In the genomic region with DNA sequence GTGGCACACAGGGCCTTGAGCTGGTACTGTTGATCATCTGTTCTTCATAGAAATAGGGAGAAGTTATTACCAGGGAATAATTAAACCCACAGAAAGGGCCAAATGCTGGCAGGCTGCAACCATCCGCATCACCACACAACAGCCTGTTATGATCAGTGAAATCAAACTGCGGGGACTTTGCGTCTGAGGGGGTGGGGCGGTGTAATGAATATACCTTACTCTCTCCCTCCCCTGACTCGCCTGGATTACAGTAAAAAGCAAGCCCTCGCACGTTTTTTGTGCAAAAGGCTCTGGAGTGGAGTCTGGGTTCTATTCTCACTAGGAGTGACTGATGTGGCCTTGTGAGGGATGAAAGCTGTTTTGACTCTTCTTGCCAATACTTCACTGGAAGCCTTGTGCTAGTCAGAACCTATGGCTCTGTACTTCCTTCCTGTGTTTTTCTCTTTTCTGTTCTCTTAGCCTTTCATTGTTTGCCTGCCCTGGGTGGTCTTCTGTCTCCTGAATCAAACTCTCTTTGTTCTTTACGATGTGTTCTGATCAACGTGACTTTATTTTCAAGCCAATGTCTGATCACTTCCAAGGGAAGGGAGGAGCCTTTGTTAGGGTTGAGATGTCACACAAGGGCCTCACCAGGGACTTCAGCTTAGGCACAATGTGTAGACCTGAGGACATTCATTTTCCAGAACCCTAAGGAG, we compare ENCODE assay signal across 8 mouse cellular contexts.
DNase-seq lines count a peak whose midpoint lies in the region; ATAC-seq lines count a peak whose summit lies in the region.

No protein-coding gene starts in this region.

- WGBS in heart, embryonic 16.5 days: 69% methylated on average over 9 of the region's 9 CpGs
- 13% methylated on average over 9 of the region's 9 CpGs for WGBS in embryonic facial prominence, embryonic 13.5 days

- DNase-seq in heart, postnatal 14 days: no peak
- peak; percentile 41 for DNase-seq in NIH3T3 (ENCODE audit: low read depth)
- DNase-seq in layer of hippocampus, postnatal 10 days (ENCODE audit: low spot score in 2 of 2): peak; percentile 33 to 53
- DNase-seq in frontal cortex, adult 2 months (ENCODE audit: extremely low spot score in 1 of 2, low spot score in 1 of 2): no peak
- DNase-seq in natural killer cell, adult 2 months (ENCODE audit: low spot score in 2 of 2): no peak
- no peak for DNase-seq in lung, postnatal 25 days (ENCODE audit: low spot score)

- peak overlapping the region; percentile 48 for H3K27ac ChIP-seq in heart, embryonic 16.5 days (ENCODE audit: low read length)
- H3K27ac ChIP-seq in embryonic facial prominence, embryonic 13.5 days: peak overlapping the region; percentile 78

- no peaks in the 10 kb centered on the region for H3K36me3 ChIP-seq in heart, embryonic 16.5 days (ENCODE audit: control insufficient read depth, insufficient read depth)
- H3K36me3 ChIP-seq in embryonic facial prominence, embryonic 13.5 days: no peaks in the 10 kb centered on the region

- H3K4me2 ChIP-seq in heart, embryonic 16.5 days (ENCODE audit: low read depth, low read length): no peak overlapping the region
- no peak overlapping the region; the same call in 1 of the 2 replicates for H3K4me2 ChIP-seq in embryonic facial prominence, embryonic 13.5 days

- H3K9ac ChIP-seq in heart, embryonic 16.5 days (ENCODE audit: low read length): no peak overlapping the region
- no peak overlapping the region for H3K9ac ChIP-seq in embryonic facial prominence, embryonic 13.5 days

- no peaks in the 10 kb centered on the region for H3K9me3 ChIP-seq in heart, embryonic 16.5 days (replicated peaks; ENCODE audit: control insufficient read depth, low read length)
- H3K9me3 ChIP-seq in embryonic facial prominence, embryonic 13.5 days: no peaks in the 10 kb centered on the region

- H3K4me3 ChIP-seq in heart, embryonic 16.5 days (ENCODE audit: low read length): no peak overlapping the region
- H3K4me3 ChIP-seq in embryonic facial prominence, embryonic 13.5 days: no peak overlapping the region

- H3K4me1 ChIP-seq in heart, embryonic 16.5 days (ENCODE audit: control insufficient read depth, insufficient read depth, low read length): peaks cover 23% of the 10 kb centered on the region
- peaks cover 39% of the 10 kb centered on the region for H3K4me1 ChIP-seq in embryonic facial prominence, embryonic 13.5 days

- ATAC-seq in heart, embryonic 16.5 days (replicated peaks; ENCODE audit: extremely low read depth, insufficient read depth, low FRiP score): peak; percentile 29; the same call in 1 of the 2 replicates
- peak; percentile 56 for ATAC-seq in embryonic facial prominence, embryonic 13.5 days (ENCODE audit: insufficient number of reproducible peaks, insufficient read depth, low FRiP score, low TSS enrichment, low read depth)

- H3K27me3 ChIP-seq in heart, embryonic 16.5 days (ENCODE audit: control insufficient read depth, insufficient read depth, low read length): no peaks in the 10 kb centered on the region
- no peaks in the 10 kb centered on the region for H3K27me3 ChIP-seq in embryonic facial prominence, embryonic 13.5 days

- intact Hi-C loops in heart, postnatal 14 days (cut with DNase I): no loop called here

Comparison
In these comparisons a context has a peak if more than half of its experiments do, and no peak if none do; other contexts are left out.
1. DNase-seq: peak in NIH3T3 (single experiment) and layer of hippocampus, postnatal 10 days (2 of 2); none in heart, postnatal 14 days (0 of 2), frontal cortex, adult 2 months (0 of 2), natural killer cell, adult 2 months (0 of 2) and lung, postnatal 25 days (single experiment).